Mouse (Mus musculus): ENCODE measurements at regions not wholly inside any gene's neighbourhood (a gene's known extent, or its start where the extent isn't known, plus 50 kb on each side); places are given as distances from the start of the nearest gene placed in this dataset.
A peak's percentile ranks its signal among the peaks of the same experiment; 100 is the strongest.

- no peak for DNase-seq
These were observed 131.8 kb downstream of the Tshz3 start for GRCm38 (mm10) chr7:36829710-36830109.

GRCm38 (mm10) chr7:36830155-36830554 is 132.2 kb downstream of the Tshz3 start:
- DNase-seq, result no peak

GRCm38 (mm10) chr7:36848279-36848678 is 150.4 kb downstream of the Tshz3 start:
- DNase-seq, result no peak

- DNase-seq, result no peak
These were observed 153.5 kb downstream of the Tshz3 start for GRCm38 (mm10) chr7:36851275-36851889.

- DNase-seq, result no peak
These were observed 156.4 kb downstream of the Tshz3 start for GRCm38 (mm10) chr7:36854308-36854707.

GRCm38 (mm10) chr7:36859428-36859827 is 161.5 kb downstream of the Tshz3 start:
- DNase-seq, result no peak

GRCm38 (mm10) chr7:36862481-36862880 is 164.6 kb downstream of the Tshz3 start:
- DNase-seq, result no peak

GRCm38 (mm10) chr7:36863745-36864144 is 165.8 kb downstream of the Tshz3 start:
- no peak for DNase-seq

- DNase-seq, result no peak
These were observed 166.8 kb downstream of the Tshz3 start for GRCm38 (mm10) chr7:36864675-36865074.

GRCm38 (mm10) chr7:36866602-36867001 is 168.7 kb downstream of the Tshz3 start:
- DNase-seq, result no peak

- DNase-seq, result no peak
These were observed 176.1 kb downstream of the Tshz3 start for GRCm38 (mm10) chr7:36874004-36874403.

- no peak for DNase-seq
These were observed 179.8 kb downstream of the Tshz3 start for GRCm38 (mm10) chr7:36877686-36878085.

GRCm38 (mm10) chr7:36892776-36893500 is 195.0 kb downstream of the Tshz3 start:
- DNase-seq, result peak; percentile 75 to 84

GRCm38 (mm10) chr7:36896339-36896738 is 198.4 kb downstream of the Tshz3 start:
- DNase-seq, result peak; percentile 49 to 59

- DNase-seq, result no peak
These were observed 203.6 kb downstream of the Tshz3 start for GRCm38 (mm10) chr7:36901537-36901936.

- no peak for DNase-seq
These were observed 215.4 kb downstream of the Tshz3 start for GRCm38 (mm10) chr7:36913304-36913703.

GRCm38 (mm10) chr7:36914261-36914660 is 216.3 kb downstream of the Tshz3 start:
- no peak for DNase-seq

- no peak for DNase-seq
These were observed 217.3 kb downstream of the Tshz3 start for GRCm38 (mm10) chr7:36915171-36915570.

GRCm38 (mm10) chr7:36917011-36917410 is 219.1 kb downstream of the Tshz3 start:
- no peak for DNase-seq

GRCm38 (mm10) chr7:36919413-36919812 is 221.5 kb downstream of the Tshz3 start:
- no peak for DNase-seq

GRCm38 (mm10) chr7:36921003-36921402 is 223.1 kb downstream of the Tshz3 start:
- DNase-seq, result no peak

GRCm38 (mm10) chr7:36933490-36933889 is 235.6 kb downstream of the Tshz3 start:
- no peak for DNase-seq

GRCm38 (mm10) chr7:36934792-36935555 is 237.1 kb downstream of the Tshz3 start:
- no peak for DNase-seq

- DNase-seq, result no peak
These were observed 242.7 kb downstream of the Tshz3 start for GRCm38 (mm10) chr7:36940611-36941010.
